Mouse (Mus musculus): ENCODE results near the gene Vwa1. TPM values are rescaled to one million over a fixed set of nuclear protein-coding genes. Genes with fewer than 3 reads are reported as not detected.
"Not testable (repeated sequence)": the region's sequence is repeated elsewhere in the genome, so short reads cannot be mapped to it uniquely, and the experiment has no call there.

The Vwa1 gene
- total RNA-seq, 2 experiments from 2014 or later = 9.0 to 13.8 TPM

DNA sequence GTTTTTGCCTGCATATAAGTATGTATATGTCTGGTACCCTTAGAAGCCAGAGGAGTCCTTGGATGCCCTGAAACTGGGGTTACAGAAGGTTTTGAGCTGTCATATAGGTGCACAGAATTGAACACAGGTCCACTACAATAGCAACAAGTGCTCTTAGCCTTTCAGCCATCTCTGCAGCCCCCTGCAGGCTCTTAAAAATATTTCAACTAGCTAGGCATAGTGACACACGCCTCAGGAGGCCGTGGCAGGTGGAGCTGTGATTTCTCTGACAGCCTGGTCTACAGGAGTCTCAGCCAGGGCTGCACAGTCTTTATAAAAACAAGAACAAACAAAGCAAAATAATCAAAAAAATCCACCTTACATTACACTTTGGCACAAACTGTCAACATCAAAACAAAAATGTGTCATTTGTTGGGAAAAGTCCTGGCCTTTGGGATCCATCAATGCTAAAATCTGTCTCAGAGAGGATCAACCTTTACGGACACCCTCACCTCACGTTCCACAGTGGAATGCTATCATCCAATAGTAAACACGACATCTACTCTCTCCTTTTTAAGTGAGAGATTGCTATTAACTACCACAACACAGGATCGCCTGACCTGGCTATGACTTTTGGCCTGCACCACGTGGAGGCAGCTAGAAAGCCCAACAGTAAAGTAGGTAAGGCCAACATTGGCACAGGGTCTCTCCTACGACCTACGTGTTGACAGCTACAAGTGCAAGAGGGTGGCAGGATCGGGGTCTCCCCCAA lies 14.5 kb downstream of the Vwa1 start:
- intact Hi-C loops (cut with DNase I; ENCODE audit: low total_unique reads) = loop anchor here (5.0 kb wide), 1 partner anchor 37 kb away; no protein-coding TSS in a partner anchor
- DNase-seq = no peak

DNA sequence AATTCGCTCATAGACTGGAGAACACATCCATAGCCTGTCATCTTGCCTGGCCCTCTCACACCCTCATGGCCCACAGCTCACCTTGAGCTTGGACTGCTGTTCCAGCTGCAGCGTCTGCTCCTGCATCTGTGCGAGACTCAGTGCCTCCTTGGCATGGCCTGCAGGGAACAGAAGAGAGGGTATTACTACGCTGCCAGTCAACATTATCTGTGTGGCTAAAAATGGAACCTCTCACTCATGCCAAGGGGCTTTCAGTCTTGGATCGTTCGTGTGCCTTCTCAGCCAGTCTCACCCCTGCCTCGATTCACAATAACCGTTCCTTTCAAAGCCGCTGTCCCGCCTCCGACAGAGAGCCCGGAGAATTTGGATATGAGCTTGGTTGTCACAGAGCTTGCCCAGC lies 17.5 kb downstream of the Vwa1 start:
- no peak for DNase-seq
- intact Hi-C loops (cut with DNase I; ENCODE audit: low total_unique reads) = loop anchor here (5.0 kb wide), 1 partner anchor 40 kb away; no protein-coding TSS in a partner anchor

DNA sequence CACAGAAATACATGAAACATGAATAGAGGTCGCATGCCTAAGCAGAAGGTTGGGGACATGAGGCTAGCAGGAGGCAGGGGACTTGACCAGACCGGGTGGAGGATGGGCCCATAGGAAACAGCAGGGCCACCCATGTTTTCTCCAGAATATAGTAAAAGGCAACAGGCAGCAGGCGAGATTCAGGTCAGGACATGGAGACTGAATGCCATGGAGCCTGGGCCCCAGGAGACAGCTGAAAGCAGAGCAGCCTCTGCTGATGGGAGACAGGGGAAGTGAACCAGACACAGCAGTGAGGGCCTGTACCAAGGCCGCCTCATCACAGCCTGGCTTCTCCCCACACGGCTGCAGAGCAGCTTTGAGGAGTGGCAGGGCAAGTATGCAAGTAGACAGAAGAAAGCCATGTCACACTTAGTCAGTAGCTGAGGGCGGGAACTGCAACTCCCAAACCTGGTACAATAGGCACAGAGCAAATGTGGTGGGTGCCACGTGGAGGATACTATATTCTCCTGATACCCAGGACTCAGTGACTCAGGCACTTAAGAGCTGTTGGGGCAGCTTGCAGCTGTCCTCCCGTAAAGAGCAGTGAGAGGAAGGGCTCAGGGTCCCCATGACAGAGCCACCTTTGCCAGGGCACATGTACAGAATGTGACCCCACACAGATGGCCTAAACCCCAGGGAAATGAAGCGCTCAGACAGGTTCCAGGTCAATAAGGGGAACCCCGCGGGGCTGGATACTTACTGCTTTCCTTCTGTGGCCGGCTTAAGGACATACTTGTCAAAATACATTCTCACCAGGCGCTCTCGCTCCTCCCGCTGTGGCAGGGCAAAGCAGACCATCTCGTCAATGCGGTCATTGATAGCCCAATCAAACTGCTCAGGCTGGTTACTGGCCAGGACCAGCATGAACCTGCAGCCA lies 27.7 kb downstream of the Vwa1 start:
- intact Hi-C loops (cut with DNase I; ENCODE audit: low total_unique reads) = no loop called here
- no peak for DNase-seq

DNA sequence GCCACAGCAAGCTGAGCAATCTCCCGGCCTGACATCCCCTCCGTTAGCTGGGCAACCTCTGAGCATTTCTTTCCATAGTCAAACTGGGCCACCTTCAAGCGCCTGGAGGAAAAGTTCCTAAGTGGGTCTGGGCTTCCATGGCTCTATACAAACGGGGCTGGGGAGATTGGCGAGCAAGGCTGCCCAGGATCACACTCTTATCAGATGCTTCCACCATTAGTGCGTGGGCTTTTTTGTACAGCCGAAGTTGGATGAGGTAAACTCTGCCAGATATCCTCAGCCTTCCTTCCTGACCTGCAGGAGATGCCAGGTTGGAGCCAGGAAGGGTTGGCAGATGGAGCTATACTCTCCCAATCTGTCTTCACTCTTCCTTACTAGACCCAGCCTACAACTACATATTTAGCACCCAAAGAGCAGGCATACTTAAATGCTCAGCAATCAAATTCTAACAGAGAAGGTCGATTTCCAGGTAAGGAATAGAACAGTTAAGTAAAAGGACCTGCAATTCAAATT lies 28.4 kb downstream of the Vwa1 start:
- no peak for DNase-seq

DNA sequence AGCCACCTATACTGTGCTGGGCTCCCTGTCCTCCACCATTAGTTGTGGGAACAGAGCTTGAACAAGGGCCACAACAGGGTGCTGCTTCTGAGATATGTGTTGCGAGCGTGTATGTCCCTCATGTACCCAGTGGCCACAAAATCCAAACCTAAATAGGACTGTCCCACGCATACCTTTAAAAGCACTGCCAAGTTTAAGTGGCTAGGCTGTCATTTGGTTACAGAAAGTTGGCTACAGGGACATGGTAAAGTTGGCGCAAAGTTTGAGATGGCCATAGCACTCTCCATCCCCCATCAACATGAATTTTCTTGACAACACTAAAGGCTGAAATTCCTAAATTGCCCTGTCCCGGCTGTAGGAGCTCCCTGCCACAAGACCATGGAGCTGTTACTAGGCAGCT lies 29.4 kb downstream of the Vwa1 start:
- intact Hi-C loops (cut with DNase I; ENCODE audit: low total_unique reads) = no loop called here

More for the DNA sequence above, 28.4 kb downstream of the Vwa1 start:
- intact Hi-C loops (cut with DNase I; ENCODE audit: low total_unique reads) = no loop called here

DNA sequence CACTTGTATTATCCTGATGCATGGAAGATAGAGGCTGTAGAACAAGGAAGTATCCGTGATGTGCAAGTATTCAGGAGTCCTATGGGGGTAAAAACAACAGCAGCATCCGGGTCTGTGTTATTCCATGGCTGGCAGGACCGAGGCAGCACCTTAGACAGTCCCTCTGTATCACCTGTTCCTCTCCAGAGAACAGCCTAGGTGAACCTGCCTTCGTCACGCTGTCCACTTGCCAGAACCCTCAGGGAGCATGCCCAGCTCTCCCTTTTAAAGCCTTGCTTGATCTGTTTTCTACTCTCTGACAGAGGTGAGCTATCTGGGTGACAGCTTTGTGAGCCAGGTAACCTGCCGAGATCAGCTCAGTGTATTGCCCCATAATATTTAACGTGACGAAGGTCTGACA lies 30.0 kb downstream of the Vwa1 start:
- intact Hi-C loops (cut with DNase I; ENCODE audit: low total_unique reads) = no loop called here

More for the DNA sequence above, 29.4 kb downstream of the Vwa1 start:
- DNase-seq = no peak

DNA sequence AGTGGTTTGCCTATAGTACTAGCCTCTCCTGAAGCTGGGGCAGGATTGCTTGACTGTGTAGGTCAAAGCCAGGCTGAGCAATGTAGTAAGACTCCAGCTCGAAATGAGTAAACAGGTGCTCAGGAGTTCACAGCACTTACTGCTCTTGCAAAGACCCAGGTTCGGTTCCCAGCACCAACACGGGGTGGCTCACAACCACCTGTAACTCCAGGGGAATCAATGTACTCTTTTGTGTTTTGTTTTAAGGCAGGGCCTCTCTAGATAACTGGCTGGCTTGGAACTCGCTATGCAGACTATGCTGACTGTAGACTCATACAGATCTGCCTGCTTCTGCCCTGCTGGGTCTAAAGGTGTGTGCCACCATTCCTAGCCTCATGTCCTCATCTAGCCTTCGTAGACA lies 31.8 kb downstream of the Vwa1 start:
- intact Hi-C loops (cut with DNase I; ENCODE audit: low total_unique reads) = no loop called here
- DNase-seq = no peak

More for the DNA sequence above, 30.0 kb downstream of the Vwa1 start:
- no peak for DNase-seq

DNA sequence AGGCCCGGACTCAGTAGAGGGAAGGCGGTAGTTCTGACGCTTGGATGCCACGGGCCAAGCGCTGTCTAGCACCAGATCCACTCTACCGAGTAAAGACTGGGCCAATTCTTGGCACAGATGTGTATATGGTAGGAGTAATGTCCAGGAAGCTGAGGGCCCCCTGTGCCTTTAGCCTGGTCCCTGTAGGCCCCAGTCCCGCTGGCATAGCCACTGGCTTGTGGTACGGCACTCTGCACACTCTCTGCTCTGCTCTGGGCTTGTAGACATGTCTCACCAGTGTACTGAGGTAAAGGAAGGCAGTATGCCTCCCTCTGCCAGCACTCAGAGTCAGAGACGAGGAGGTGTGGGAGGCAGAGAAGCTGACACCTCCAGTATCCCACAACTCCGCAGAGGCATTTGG lies 33.8 kb downstream of the Vwa1 start:
- intact Hi-C loops (cut with DNase I; ENCODE audit: low total_unique reads); DNase-seq: not testable (repeated sequence)

DNA sequence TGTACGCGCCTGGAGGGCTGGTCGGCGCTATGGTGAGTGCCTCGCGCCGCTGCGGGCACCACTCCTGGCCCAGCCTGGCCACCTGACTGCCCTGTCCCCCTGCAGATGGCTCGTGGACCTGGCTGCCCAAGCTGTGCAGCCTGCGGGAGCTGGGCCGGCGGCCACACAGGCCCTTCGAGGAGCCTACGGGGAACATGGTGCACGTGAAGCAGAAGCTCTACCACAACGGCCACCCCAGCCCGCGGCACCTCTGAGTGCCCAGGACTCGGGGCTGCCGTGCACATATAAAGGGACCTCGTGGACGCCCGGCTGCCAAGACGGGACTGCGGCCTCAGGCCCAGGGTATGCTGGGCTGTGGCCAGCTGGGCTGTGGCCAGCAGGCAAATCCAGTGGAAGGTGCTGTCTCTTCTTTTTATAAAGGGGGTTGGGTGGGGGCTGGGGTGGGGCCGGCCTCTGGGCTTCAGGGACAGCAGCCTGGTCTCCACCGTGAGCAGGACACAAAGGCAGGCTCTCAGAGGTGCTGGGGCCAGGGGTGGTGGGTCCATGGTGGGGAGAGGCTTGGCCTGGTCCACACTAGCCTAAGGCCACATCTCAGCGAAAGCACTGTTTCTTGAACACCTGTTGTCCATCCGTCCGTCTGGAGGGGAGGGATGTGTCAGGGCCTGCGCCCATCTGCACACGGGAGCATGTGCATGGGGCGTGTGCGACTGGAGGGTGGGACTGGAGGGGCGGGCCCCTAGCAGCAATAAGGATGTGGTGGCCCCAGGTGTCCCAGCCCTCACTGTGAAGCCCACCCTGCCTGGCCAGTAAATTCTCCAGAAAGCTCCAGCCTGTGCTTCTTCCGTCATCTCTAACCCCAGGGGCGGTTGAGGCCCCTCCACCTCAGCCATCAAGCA lies 34.5 kb downstream of the Vwa1 start:
- intact Hi-C loops (cut with DNase I; ENCODE audit: low total_unique reads) = no loop called here
- DNase-seq = no peak

DNA sequence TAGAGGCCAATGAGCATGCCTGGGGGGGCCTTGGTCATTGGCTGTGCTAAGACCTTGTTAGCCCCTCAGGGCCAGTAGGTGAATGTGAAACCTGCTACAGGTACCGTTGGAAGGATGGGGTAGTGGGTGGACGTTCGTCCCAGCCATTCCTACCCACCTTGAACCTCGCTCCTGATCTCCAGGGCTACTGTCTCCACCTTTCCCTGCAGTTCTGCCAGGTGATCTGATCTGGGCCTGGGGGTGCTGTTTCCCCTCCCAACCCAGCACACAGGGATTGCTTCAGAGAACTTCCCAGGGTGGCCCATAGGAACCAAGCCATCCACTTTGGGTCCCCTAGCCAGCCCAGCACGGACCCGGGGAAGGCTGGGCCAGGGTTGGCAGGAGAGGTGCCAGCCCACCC lies 35.3 kb downstream of the Vwa1 start:
- intact Hi-C loops (cut with DNase I; ENCODE audit: low total_unique reads) = no loop called here
- no peak for DNase-seq

DNA sequence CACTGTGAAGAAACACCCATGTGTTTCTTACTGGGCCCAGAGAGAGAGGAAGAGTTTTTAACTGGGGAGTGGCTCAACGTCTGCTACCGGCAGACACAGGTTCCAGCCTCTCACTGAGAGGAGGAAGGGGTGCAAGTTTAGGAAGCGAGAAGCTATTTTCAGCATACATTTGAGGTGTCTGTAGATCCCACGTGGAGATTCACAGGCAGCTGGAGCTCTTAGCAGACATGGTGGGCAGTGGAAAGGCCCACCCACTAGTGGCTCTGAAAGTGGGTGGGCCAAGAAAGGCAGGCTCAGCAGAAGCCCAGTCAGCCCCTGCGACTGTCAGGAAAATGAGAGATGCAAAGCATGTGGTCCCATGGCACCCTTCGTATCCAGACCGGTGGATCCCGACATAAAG lies 36.2 kb downstream of the Vwa1 start:
- intact Hi-C loops (cut with DNase I; ENCODE audit: low total_unique reads) = no loop called here
- no peak for DNase-seq

DNA sequence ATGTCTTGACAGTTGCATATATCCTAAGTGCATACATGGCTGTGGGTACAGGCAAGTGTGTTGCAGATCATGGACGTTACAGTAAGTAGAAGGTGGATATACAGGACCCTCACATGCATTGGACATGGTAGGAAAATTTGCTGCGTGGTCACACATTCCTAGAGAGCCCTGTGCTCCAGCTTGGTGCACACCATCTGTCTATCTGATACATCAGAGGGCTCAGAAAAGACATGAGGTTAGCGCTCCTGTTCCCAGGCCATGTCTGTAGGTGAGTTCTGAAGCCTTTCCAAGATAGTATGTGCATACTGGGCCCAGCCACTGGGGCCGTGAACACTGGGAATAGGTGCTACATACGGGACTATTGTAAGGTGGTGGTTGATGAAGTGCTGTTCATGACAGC lies 38.1 kb downstream of the Vwa1 start:
- intact Hi-C loops (cut with DNase I; ENCODE audit: low total_unique reads) = no loop called here
- DNase-seq = no peak

DNA sequence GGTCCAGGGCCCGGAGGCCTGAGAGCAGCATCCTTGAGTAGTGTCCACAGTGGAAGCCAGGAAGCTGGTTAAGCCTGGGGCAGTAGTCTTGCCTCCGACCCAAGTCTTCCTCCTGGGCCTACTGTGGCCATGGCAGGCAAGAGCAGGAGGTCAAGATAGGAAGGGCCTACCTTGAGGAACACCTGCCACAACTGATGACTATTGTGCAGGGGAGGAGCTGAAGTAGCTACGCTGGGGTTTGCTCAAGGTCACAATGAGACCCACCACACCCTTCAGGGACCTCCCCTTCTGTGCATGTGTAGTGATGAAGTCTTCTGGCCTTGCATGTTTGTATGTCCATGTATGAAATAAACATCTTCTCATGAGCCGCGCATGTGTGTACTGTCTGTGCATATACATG lies 38.7 kb downstream of the Vwa1 start:
- no peak for DNase-seq
- intact Hi-C loops (cut with DNase I; ENCODE audit: low total_unique reads) = no loop called here

DNA sequence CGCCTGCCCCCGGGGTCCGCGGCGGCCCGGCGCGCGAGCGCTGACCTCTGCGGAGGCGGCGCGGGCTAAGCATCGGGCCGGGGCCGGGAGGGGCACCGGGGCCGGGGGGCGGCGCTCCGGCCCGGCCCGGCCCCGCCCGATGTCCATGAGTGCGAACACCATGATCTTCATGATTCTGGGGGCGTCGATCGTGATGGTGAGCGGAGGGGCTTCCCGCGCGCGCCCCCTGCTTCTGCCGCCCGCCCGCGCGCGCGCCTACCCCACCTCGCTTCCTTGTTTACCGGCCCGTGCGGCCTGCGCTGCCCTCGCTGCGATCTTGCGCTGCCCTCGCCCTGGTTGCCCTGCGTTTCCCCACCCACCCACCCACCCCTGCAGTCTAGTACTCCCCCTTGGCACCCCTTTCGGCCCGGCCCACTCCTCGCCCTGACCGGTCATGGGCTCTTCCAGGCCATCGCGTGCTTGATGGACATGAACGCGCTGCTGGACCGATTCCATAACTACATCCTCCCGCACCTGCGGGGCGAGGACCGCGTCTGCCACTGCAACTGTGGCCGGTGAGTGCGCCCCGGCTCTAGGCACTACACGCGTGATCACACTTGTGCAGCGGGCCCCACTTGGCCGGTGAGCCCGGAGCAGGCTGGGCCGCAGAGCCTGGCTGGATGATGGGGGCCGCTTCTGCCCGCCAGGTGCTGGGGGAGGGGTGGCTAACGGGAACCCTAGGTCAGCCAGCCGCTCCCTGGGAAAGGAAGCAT lies 39.4 kb downstream of the Vwa1 start:
- intact Hi-C loops (cut with DNase I; ENCODE audit: low total_unique reads) = no loop called here
- peak; percentile 58 for DNase-seq

DNA sequence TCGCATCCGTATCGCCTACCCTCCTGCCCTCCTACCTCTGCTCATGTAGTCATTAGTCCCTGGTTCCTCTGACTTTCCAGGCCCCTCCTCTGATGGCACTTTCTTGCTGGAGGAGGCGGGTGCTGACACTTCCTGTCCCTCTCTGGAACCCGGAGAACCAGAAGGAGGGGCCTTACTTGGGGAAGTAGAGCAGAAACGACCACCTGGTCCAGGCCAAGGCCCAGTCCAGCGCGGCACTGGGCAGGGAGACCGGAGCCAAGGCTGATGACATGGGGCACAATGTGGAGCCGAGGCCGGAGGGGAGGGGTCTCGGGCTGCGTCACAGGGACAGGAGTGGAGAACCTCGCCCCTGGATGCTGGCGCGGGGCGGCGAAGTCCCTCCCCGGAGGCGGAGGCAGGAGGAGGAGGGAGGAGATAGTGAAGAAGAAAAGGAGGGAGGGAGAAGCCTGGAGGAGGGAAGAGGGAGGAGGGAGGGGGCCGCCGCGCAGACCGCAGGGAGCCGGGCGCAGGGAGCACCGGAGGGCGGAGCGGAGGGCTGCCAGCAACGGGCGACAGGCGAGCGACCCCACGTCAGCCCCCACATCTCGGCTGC lies 40.1 kb downstream of the Vwa1 start, which contains the start of gene Tmem240:
TSS of gene Tmem240 (plus strand) at position 451 of the 592 bp plus-strand sequence.
- intact Hi-C loops (cut with DNase I; ENCODE audit: low total_unique reads) = no loop called here

DNA sequence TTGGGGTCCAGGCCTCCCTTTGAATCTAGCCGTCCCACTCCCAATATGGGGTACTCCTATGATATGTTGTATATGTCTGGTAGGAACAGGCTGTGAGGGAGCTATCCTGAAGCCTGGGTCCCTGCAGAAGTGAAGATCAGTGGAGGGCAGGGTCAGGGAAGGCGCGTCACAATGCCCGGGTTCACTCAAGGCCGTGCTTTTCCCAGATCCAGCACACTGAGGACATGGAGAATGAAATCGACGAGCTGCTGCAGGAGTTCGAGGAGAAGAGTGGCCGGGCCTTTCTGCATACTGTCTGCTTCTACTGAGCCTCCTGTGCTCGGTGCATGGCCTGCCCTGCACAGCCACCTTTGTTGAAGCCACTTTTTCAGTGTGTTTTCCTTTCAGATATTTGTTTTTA lies 41.2 kb downstream of the Vwa1 start:
- DNase-seq = no peak
- intact Hi-C loops (cut with DNase I; ENCODE audit: low total_unique reads) = no loop called here

More for the DNA sequence above, 40.1 kb downstream of the Vwa1 start, which contains the start of gene Tmem240:
- DNase-seq = peak; percentile 91

DNA sequence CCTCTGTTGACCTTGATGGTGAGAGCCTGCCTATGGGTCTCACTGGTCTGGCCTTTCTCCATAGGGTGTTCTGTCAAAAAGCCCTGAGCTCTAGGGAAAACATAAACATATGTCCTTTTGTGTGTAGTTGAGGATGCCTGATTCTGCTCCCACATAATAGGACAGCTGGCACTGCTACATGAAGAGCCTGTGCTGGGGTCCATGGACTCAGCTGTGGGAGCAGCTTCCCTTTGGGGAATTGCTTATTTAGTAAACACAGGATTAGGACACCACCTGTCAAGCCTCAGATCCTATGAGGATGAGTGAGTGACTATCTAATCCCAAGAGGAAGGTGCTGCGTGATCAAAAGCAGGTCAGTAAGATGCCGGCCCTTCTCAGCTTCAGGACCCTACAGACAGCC lies 46.5 kb downstream of the Vwa1 start:
- no peak for DNase-seq
- intact Hi-C loops (cut with DNase I; ENCODE audit: low total_unique reads) = no loop called here

DNA sequence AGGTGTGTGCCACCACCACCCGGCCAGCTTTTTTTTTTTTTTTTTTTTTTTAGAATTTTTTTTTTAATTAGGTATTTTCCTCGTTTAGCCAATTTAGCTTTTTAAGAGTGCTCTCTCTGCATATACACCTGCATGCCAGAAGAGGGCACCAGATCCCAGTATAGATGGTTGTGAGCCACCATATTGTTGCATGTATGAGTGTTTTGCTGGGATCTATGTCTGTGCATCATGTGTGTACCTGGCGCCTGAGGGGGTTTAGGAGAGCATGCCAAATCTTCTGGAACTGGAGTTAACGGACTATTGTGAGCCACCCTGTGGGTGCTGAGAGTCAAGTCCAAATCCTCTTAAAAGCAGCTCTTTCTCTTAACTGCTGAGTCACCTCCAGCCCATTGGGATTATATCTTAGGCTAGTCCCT lies 52.8 kb downstream of the Vwa1 start:
- no peak for DNase-seq
- intact Hi-C loops (cut with DNase I; ENCODE audit: low total_unique reads) = loop anchor here (5.0 kb wide), 1 partner anchor 46 kb away; no protein-coding TSS in a partner anchor

Measured in gastrocnemius, postnatal 14 days (tissue).